Mouse (Mus musculus) hindbrain, embryonic 14.5 days (tissue): ENCODE measurements at regions not wholly inside any gene's neighbourhood (a gene's known extent, or its start where the extent isn't known, plus 50 kb on each side); places are given as distances from the start of the nearest gene placed in this dataset.

Source experiments
- ATAC-seq: fragments of 200-750 bp; cut with Nextera tagmentation; 2 replicates; pipeline ENCODE4 v1.8.0; 2017; ENCODE audit warnings: moderate number of reproducible peaks, mild to moderate bottlenecking, moderate TSS enrichment, moderate library complexity; ENCODE audit not compliant: low FRiP score
- DNase-seq: peaks from one replicate; pipeline ENCODE4 v3.0.0-alpha.2; 2015; ENCODE audit warnings: low spot score
- H3K27ac ChIP-seq: fragments of 300-500 bp; sonication (generic); 2 replicates; pipeline ENCODE4 v1.5.1; 2014; ENCODE audit warnings: mild to moderate bottlenecking, moderate library complexity
- H3K27me3 ChIP-seq: fragments of 300-500 bp; sonication (generic); 2 replicates; pipeline ENCODE4 v1.6.1; 2014; ENCODE audit warnings: mild to moderate bottlenecking, low read length, mixed read lengths; ENCODE audit not compliant: control insufficient read depth, insufficient read depth
- H3K36me3 ChIP-seq: fragments of 300-500 bp; sonication (generic); replicated peaks from 2 replicates; pipeline ENCODE4 v1.6.1; 2014; ENCODE audit not compliant: control insufficient read depth, insufficient read depth
- H3K4me1 ChIP-seq: fragments of 300-500 bp; sonication (generic); replicated peaks from 2 replicates; pipeline ENCODE4 v1.6.1; 2014; ENCODE audit warnings: antibody characterized with exemption, low read length, mixed read lengths; ENCODE audit not compliant: control insufficient read depth, insufficient read depth
- H3K4me2 ChIP-seq: fragments of 300-500 bp; sonication (generic); replicated peaks from 2 replicates; pipeline ENCODE4 v1.6.1; 2014; ENCODE audit warnings: mild to moderate bottlenecking, moderate library complexity
- H3K4me3 ChIP-seq: fragments of 300-500 bp; sonication (generic); replicated peaks from 2 replicates; pipeline ENCODE4 v1.5.1; 2014; ENCODE audit warnings: mild to moderate bottlenecking, low read length
- H3K9ac ChIP-seq: fragments of 300-500 bp; sonication (generic); 2 replicates; pipeline ENCODE4 v1.6.1; 2014
- H3K9me3 ChIP-seq: fragments of 300-500 bp; sonication (generic); 2 replicates; pipeline ENCODE4 v1.6.1; 2016; ENCODE audit warnings: low read length; ENCODE audit not compliant: control insufficient read depth
- WGBS: fragments of 180-500 bp; shearing (Covaris S2); extraction: QIAGEN DNeasy Blood & Tissue Kit; methylation state at CpG from one replicate; pipeline ENCODE4 v1.1.7; 2014; 5-methylcytosine and 5-hydroxymethylcytosine counted together

DNA sequence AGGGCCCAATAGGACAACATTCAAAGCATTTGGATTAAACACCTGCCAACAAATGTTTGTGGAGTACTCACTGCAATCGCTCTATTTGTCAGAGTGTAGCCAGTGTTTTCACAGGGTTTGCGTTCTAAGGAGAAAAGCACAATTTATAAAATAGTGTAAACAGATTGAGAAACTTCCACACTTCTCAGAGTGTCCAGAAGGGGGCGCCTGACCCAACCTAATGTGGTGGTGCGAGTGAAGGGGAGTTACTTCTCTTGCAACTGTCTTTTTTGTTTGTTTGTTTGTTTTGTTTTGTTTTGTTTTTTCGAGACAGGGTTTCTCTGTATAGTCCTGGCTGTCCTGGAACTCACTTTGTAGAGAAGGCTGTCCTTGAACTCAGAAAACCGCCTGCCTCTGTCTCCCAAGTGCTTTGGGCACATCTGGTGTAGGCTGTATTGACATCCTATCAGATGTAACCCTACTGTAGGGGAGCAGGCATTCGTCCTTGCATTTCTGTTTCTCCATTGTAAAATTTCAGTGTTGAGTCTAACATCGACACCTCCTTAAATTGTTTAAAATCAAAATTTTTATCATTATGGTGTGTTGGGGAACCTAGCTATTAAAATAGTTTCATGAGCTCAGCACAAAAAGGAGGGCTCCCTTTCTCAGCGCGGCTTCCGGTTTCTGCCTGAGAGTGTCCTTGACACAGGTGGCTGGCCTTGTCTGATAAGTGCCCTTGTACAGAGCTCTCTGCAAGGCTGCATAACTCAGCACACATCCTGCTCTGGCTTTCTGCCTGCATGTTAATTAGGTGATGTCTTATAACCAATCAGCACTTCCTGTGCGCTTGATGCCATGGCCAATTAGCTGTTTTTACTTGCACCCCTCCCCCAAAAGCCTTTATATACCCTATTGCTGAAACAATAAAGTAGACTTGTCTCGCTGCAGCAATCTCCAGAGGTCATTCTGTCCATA is 307.0 kb downstream of the Fam84a start:
- H3K36me3 ChIP-seq, result no peaks in the 10 kb centered on the region
- no peaks in the 10 kb centered on the region for H3K27me3 ChIP-seq
- H3K9ac ChIP-seq, result no peak overlapping the region
- no peak overlapping the region for H3K27ac ChIP-seq
- no peaks in the 10 kb centered on the region for H3K9me3 ChIP-seq
- 55% methylated on average over 13 of the region's 13 CpGs for WGBS
- DNase-seq (peak; percentile 56), ATAC-seq (peak; percentile 78)
- no peak overlapping the region for H3K4me2 ChIP-seq
- H3K4me3 ChIP-seq, result no peak overlapping the region
- H3K4me1 ChIP-seq, result no peaks in the 10 kb centered on the region

- DNase-seq (no peak), ATAC-seq (no peak; the same call in 1 of the 2 replicates)
- 33% methylated on average over 5 of the region's 5 CpGs for WGBS
- H3K9ac ChIP-seq, result no peak overlapping the region
- no peaks in the 10 kb centered on the region for H3K27me3 ChIP-seq
- H3K36me3 ChIP-seq, result no peaks in the 10 kb centered on the region
- H3K4me3 ChIP-seq, result no peak overlapping the region
- H3K4me1 ChIP-seq, result no peaks in the 10 kb centered on the region
- H3K9me3 ChIP-seq, result no peaks in the 10 kb centered on the region
- no peak overlapping the region for H3K4me2 ChIP-seq
- no peak overlapping the region for H3K27ac ChIP-seq
These were observed 308.3 kb downstream of the Fam84a start for GRCm38 (mm10) chr12:13843423-13844080.

- no peaks in the 10 kb centered on the region for H3K9me3 ChIP-seq
- no peaks in the 10 kb centered on the region for H3K27me3 ChIP-seq
- H3K36me3 ChIP-seq, result no peaks in the 10 kb centered on the region
- ATAC-seq (no peak), DNase-seq (no peak)
- no peak overlapping the region for H3K4me2 ChIP-seq
- H3K4me1 ChIP-seq, result no peaks in the 10 kb centered on the region
- 76% methylated on average over 1 of the region's 1 CpGs for WGBS
- H3K4me3 ChIP-seq, result no peak overlapping the region
- no peak overlapping the region for H3K27ac ChIP-seq
- H3K9ac ChIP-seq, result no peak overlapping the region
These were observed 310.6 kb downstream of the Fam84a start for GRCm38 (mm10) chr12:13841238-13841637.

GRCm38 (mm10) chr12:13834723-13835122 is 317.1 kb downstream of the Fam84a start:
- Histone ChIP-seq H3K4me2 (no peak overlapping the region), H3K4me1 (no peaks in the 10 kb centered on the region), H3K4me3 (no peak overlapping the region), H3K27me3 (no peaks in the 10 kb centered on the region), H3K36me3 (no peaks in the 10 kb centered on the region), H3K9me3 (no peaks in the 10 kb centered on the region), H3K9ac (no peak overlapping the region), H3K27ac (no peak overlapping the region)
- DNase-seq, result no peak
- WGBS, result 86% methylated on average over 3 of the region's 3 CpGs
- no peak for ATAC-seq

GRCm38 (mm10) chr12:13825899-13826298 is 326.0 kb downstream of the Fam84a start:
- DNase-seq, result no peak
- Histone ChIP-seq H3K9ac (no peak overlapping the region), H3K4me3 (no peak overlapping the region)

DNA sequence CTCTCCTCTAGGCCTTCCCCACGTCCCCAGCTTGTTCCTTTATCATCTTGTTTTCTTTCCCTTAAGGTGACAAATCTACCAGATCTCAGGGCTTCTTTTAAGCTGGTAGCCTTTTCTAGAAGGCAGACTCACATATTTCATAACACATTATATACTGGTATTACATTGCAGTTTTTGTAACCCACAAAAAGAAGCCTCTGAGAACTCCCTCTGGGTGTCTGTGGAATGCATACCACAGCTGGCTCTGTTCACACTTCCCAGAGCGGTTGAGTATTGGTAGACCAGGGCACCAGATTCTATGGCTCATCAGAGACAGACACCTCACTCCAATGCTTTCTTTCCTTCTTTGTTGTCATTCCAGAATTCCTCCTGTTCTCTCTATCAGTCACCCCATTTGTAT is 336.4 kb downstream of the Fam84a start:
- Histone ChIP-seq H3K27me3 (no peaks in the 10 kb centered on the region), H3K4me3 (no peak overlapping the region), H3K36me3 (no peaks in the 10 kb centered on the region), H3K27ac (no peak overlapping the region), H3K9ac (no peak overlapping the region), H3K9me3 (no peaks in the 10 kb centered on the region), H3K4me1 (no peaks in the 10 kb centered on the region), H3K4me2 (no peak overlapping the region)
- DNase-seq, result no peak
- ATAC-seq, result no peak
- WGBS, result 76% methylated on average over 2 of the region's 2 CpGs

More at GRCm38 (mm10) chr12:13825899-13826298, 326.0 kb downstream of the Fam84a start:
- Histone ChIP-seq H3K4me1 (no peaks in the 10 kb centered on the region), H3K27ac (no peak overlapping the region), H3K36me3 (no peaks in the 10 kb centered on the region), H3K4me2 (no peak overlapping the region), H3K9me3 (no peaks in the 10 kb centered on the region), H3K27me3 (no peaks in the 10 kb centered on the region)
- no peak for ATAC-seq

- Histone ChIP-seq H3K4me3 (no peak overlapping the region), H3K9me3 (no peaks in the 10 kb centered on the region), H3K4me2 (no peak overlapping the region), H3K36me3 (no peaks in the 10 kb centered on the region), H3K4me1 (no peaks in the 10 kb centered on the region), H3K27ac (no peak overlapping the region), H3K27me3 (no peaks in the 10 kb centered on the region), H3K9ac (no peak overlapping the region)
- DNase-seq, result no peak
- ATAC-seq, result no peak
- 73% methylated on average over 2 of the region's 2 CpGs for WGBS
These were observed 341.7 kb downstream of the Fam84a start for GRCm38 (mm10) chr12:13810155-13810515.

DNA sequence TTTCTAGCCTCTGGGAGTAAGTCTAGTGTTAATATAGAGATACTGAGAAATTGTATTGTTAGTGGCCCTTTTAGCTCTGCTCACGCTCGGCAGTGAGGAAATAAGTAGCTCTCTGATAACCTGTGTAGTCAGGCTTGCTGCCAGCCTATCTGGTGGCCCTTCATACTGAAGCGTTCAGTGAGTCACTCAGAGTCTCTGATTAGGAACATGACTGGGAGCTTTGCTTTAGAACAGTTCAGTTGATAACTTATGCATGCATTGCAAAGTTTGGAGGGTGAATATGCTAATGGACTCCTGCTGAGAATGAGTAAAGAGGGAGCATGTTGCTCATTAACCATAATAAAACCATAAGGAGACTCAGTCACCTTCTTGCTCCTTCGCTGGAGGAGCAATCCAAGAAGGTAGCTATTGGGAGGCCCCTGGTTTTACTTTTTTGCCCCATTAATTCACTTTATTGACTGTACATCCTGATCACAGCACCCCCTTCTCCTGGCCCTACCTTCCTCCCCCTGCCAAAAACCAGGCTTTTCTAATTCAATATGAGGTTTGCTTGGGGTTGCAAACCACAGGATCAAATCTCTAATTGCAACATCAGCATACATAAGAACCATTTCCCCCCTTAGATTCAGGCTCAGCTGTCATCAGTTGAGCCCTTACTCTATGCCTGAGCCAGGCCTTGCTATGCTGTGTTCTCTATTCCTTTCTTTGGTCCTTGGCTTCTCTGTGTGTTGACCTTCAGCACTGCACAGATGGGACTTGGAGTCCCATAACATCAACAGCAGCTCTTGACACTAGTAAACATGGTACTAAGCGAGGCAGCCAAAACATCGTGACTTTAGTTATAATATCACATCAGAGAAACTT is 342.3 kb downstream of the Fam84a start:
- DNase-seq (no peak), ATAC-seq (no peak)
- WGBS, result 68% methylated on average over 6 of the region's 6 CpGs
- H3K4me1 ChIP-seq, result no peaks in the 10 kb centered on the region
- no peak overlapping the region for H3K4me3 ChIP-seq
- H3K36me3 ChIP-seq, result no peaks in the 10 kb centered on the region
- no peak overlapping the region for H3K9ac ChIP-seq
- no peaks in the 10 kb centered on the region for H3K9me3 ChIP-seq
- no peak overlapping the region for H3K4me2 ChIP-seq
- no peak overlapping the region for H3K27ac ChIP-seq
- no peaks in the 10 kb centered on the region for H3K27me3 ChIP-seq

- Histone ChIP-seq H3K9me3 (no peaks in the 10 kb centered on the region), H3K4me1 (no peaks in the 10 kb centered on the region), H3K4me2 (no peak overlapping the region), H3K9ac (no peak overlapping the region), H3K27me3 (no peaks in the 10 kb centered on the region), H3K27ac (no peak overlapping the region), H3K4me3 (no peak overlapping the region), H3K36me3 (no peaks in the 10 kb centered on the region)
- DNase-seq (no peak), ATAC-seq (no peak)
- 86% methylated on average over 2 of the region's 2 CpGs for WGBS
These were observed 372.1 kb downstream of the Fam84a start for GRCm38 (mm10) chr12:13779752-13780151.
